Mouse (Mus musculus) spleen, adult 12 weeks (tissue): ENCODE measurements around the gene Ccdc65.
A peak's percentile ranks its signal among the peaks of the same experiment; 100 is the strongest.
"Not testable (repeated sequence)": the region's sequence is repeated elsewhere in the genome, so short reads cannot be mapped to it uniquely, and the experiment has no call there.

ENCODE experiments used
- DNase-seq: peaks from one replicate; pipeline ENCODE4 v3.0.0; 2022; ENCODE audit warnings: low spot score

Ccdc65 gene

DNA sequence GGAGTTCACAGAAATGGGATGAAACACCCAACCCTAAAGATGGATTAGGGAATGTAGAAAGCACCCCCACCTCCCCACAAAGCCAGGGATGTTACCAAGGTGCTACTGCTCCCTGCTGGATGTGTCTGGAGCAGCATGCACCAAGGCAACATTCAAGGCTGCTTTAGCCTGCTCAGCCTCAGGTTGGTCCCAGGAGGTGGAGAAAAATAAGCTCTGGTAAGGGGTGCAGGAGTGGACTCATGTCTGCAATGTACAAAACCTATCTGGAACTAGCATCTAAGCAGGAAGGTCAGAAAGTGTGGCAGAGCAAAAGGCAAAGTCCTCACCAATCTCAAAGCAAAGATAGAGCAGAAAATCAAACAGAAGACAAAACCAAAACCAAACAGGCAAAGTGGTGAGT, 29.9 kb downstream of the Ccdc65 start:
- DNase-seq: no peak

- no peak for DNase-seq
Observed at GRCm38 (mm10) chr15:98738796-98739195, 30.8 kb downstream of the Ccdc65 start.

DNA sequence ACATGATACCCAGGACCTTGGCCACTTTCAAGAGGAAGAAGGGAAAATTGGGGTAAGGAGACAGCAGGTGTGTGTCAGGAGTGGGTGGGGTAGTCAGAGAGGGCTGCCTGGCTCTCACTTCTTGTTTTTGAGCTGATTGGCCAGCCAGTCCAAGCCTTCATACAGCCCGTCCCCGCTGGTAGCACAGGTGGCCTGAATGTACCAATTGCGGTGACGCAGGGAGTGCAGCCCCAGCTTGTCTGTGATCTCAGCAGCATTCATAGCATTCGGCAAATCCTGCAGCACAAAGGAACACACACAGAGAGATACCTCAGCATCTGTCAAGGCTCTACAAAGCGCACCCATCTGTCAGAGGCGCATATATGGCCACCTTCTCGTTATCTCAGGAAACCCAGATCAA, 32.2 kb downstream of the Ccdc65 start:
- DNase-seq: no peak

GRCm38 (mm10) chr15:98742766-98743428, 34.9 kb downstream of the Ccdc65 start:
- DNase-seq: no peak

DNA sequence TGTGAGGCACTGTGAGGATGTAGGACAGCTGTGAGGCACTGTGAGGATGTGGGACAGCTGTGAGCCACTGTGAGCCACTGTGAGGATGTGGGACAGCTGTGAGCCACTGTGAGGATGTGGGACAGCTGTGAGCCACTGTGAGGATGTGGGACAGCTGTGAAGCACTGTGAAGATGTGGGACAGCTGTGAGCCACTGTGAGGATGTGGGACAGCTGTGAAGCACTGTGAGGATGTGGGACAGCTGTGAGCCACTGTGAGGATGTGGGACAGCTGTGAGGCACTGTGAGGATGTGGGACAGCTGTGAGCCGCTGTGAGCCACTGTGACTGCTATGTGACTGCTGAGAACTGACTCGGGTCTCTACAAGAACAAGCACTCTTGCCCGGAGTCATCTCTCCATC, 35.9 kb downstream of the Ccdc65 start:
- DNase-seq: not testable (repeated sequence)

- no peak for DNase-seq
Observed at GRCm38 (mm10) chr15:98746344-98746965, 38.4 kb downstream of the Ccdc65 start.

DNA sequence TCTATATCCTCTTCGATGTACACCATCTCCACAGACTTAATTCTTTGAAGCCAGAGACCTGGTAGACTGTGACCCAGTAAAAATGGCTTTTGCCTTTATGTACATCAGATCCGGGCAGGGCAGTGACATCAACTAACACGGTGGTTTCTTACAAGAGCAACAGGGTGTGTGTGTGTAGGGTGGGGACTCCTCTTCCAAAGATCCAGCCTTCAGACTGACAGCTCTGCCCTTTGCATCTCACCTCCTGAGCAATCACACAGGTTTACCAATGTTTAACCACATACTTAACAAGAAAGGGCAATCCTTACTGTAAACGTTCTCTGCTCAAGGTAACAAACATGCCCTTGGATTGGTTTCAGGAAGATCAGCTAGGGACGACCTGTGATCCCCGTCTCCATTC, 39.3 kb downstream of the Ccdc65 start:
- DNase-seq: no peak

DNA sequence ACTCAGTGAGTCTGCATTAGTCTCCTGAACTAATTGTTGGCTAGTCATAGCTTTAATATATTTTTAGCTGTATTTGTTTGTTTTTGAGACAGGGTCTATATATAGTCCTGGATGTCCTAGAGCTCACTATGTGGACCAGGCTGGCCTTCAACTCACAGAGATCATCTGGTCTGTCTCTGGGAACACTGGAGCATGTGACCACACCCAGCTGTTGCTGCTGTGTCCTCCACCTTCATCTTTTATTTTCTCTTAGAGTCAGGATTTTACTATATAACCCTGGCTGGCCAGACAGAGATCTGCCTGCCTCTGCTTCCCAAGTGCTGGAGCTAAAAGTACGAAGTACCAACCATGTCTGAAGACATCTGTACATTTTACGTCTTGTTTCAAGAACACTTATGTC, 41.1 kb downstream of the Ccdc65 start:
- DNase-seq: no peak

DNA sequence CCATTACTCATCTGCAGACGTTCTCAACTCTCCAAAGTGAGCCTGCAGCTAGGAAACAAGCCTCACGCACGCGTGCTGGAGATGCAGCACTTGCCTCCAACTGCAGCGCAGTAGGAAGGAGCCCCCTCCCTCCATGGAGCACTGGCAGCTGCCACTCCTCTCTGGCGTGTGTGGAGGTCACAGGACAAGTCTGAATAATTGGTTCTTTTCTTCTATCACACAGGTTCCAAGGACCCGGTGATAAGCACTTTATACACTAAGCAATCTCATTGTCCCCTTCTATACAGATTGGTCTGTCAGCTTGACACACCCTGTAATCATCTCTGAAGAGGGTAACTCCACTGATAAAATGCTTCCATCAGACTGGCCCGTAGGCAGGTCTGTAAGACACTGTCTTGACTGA, 45.0 kb downstream of the Ccdc65 start:
- DNase-seq: no peak

GRCm38 (mm10) chr15:98754125-98754524, 46.1 kb downstream of the Ccdc65 start:
- DNase-seq: no peak

DNA sequence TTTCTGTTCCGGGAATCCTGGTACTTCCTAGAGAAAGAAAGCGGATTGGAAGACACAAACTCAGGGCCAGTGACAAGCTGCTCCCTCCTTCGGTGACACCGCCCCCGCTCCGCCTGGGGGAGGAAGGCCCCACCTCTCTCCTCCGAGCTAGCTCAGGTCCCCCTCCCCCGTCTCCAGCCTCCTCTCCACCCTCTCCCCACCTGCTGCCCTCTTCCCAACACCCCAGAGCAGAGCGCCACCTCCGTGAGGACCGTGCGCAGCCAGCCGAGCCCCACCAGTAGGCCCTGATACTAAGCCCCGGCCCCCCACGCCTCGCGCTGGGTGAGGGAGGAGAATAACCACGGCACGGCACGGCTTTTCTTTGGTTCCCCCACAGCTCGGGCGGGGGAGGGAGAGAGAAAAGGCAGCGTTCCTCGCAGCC, 54.2 kb downstream of the Ccdc65 start:
- DNase-seq: no peak

DNA sequence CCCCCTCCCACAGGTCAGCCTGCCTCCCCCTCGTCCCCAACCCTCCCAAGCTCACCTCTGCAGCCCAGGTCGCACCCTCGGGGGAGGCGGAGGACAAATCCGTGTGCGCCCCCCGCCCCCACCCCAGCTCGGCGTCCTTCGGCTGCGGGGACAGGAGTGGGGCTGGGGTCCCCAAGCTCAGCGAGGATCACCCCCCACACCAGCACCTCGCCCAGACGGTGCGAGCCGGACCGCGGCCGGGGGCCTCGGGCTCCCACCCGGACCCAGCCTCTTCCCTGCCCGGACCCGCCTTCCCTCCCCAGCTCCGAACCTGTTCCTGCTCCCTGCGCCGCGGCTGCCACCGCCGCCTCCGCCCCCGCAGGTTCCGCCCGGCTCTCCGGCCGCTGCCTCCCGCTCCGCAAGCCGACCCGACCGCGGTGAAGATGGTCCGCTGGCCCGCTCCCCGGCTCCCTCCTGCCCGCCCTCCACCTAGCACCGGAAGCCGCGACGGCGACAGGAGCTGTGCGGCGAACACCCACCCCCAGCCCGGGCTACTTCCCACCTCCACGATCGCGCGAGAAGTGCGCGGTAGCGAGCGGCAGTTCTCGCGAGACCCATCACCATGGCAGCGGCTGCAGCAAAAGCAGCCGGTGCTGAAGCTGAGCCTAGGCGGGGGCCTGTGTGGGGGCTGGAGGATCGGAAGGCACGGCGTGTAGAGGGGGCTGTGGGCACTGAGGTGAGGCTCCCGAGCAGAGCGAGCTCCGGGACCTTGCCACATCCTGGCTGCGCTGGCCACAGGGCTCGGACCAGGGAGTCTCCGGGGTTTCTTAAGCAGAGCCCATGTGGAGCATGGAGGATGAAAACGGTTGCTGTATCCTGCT, 54.9 kb downstream of the Ccdc65 start, which contains the start of gene Arf3:
Gene Arf3 (minus strand): TSS at position 545 of the 860 bp plus-strand sequence.
- DNase-seq: peak; percentile 83

DNA sequence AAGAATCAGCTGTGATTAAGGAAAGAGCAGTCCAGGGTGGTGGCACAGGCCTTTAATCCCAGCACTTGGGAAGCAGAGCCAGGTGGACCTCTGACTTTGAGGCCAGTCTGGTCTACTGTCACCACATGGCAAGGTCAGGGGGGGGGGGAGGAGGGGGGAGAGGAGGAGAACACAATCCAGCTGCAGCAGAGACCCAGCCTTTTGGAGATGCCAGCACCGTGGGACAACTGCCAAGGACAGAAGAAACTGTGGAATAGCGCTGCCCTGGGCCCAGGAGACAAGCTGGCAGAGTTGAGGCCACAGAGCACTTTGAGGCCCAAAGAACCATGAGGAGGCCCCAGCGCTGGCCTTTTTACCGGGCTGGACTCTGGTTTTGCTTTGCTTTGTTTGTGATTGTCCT, 57.9 kb downstream of the Ccdc65 start:
- DNase-seq: no peak

DNA sequence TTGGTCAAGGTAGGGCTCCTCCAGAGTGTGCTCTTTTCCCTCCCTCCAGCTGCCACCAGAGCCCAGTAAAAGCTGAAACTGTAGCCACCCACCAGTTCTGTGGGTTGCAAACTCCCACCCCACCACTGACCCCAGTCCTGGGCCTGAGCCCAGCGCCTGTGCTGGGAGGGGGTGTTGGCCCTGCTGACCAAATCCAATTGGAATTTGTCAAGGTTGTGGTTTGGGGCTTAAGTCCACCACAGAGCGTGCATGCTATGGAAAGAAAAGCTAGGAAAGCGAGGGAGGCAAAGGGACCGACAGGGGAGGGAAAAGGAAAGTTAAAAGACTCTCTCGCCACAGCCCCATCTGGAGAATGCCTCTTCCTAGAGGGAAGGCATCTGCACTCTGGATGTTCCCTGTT, 60.3 kb downstream of the Ccdc65 start:
- no peak for DNase-seq

GRCm38 (mm10) chr15:98771813-98772425, 63.9 kb downstream of the Ccdc65 start:
- DNase-seq: no peak

GRCm38 (mm10) chr15:98772511-98773211, 64.7 kb downstream of the Ccdc65 start:
- DNase-seq: no peak
